Mouse (Mus musculus) small intestine, adult 2 months (tissue): ENCODE measurements around the gene Esrp2. TPM values are rescaled to one million over a fixed set of nuclear protein-coding genes. Genes with fewer than 3 reads are reported as not detected.

Source experiments
- H3K27ac ChIP-seq: fragments of 200-500 bp; 2 replicates; pipeline ENCODE4 v1.5.1; 2012; ENCODE audit warnings: low read depth, low read length, control low read depth, inconsistent platforms; ENCODE audit not compliant: insufficient read depth
- H3K27me3 ChIP-seq: fragments of 200-500 bp; 2 replicates; pipeline ENCODE4 v1.6.1; 2012; ENCODE audit warnings: mild to moderate bottlenecking, moderate library complexity, low read length, inconsistent platforms; ENCODE audit not compliant: control insufficient read depth, insufficient read depth
- H3K36me3 ChIP-seq: fragments of 200-500 bp; 2 replicates; pipeline ENCODE4 v1.6.1; 2012; ENCODE audit warnings: mild to moderate bottlenecking, low read length, control low read depth, inconsistent platforms; ENCODE audit not compliant: control insufficient read depth, insufficient read depth
- H3K4me1 ChIP-seq: fragments of 200-500 bp; 2 replicates; pipeline ENCODE4 v1.6.1; 2012; ENCODE audit warnings: low read length, inconsistent platforms, mixed read lengths; ENCODE audit not compliant: control insufficient read depth, insufficient read depth, insufficient read length
- H3K4me3 ChIP-seq: fragments of 200-500 bp; 2 replicates; pipeline ENCODE4 v1.5.1; 2012; ENCODE audit warnings: low read depth, mild to moderate bottlenecking, control low read depth, inconsistent platforms, low read length, moderate library complexity
- CTCF ChIP-seq: fragments of 200-500 bp; IDR thresholded peaks from 2 replicates; pipeline ENCODE4 v1.5.1; 2012; ENCODE audit warnings: low read depth, mild to moderate bottlenecking, control low read depth, inconsistent platforms, low read length, moderate library complexity, mixed read lengths; ENCODE audit not compliant: insufficient replicate concordance, insufficient read length; ENCODE audit errors: extremely low read depth
- POLR2A ChIP-seq: fragments of 200-500 bp; IDR thresholded peaks from 2 replicates; pipeline ENCODE4 v1.6.1; 2012; ENCODE audit warnings: low read depth, mild to moderate bottlenecking, control low read depth, inconsistent platforms, low read length, moderate library complexity
- WGBS: fragments of 180-500 bp; shearing (Covaris S2); methylation state at CpG from one replicate; pipeline ENCODE4 v1.1.7; 2018; 5-methylcytosine and 5-hydroxymethylcytosine counted together
- polyA plus RNA-seq: library from polyadenylated mRNA; depleted of rRNA; stranded (reverse); fragments of >200 nt; gene quantifications from 2 replicates; pipeline ENCODE4 v1.2.3, GENCODE M21; 2012

Esrp2 gene
- polyA plus RNA-seq, 1 experiment: 30.9 TPM

DNA sequence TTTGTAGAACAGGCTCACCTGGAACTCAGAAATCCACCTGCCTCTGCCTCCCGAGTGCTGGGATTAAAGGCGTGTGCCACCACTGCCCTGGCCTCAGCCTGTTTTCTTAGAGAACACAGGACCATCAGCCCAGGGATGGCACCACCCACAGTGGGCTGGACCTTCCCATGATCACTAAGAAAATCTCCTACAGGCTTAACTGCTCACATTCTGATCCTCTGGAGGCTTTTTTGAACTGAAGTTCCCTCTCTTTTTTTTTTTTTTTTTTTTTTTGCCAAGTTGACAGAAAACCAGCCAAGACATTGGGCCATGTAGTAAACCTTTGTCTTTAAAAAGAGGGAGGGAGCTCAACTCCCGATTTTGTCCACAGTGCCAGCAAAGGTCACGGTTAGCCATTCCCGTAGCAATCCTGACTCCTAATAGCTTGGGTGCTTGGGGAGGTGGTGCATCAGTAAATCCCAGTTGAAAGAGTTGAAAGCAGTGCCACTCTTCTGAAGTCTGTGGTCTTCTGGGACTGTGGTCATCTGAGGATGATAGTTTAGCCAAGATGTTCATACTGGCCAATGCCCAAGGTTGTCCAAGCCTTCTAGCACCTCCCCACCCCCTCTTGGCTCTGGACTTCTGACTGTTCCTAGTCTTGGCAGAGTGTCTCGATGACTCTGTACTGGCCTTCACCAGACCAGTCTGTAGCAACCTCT lies 11.2 kb upstream of the Esrp2 start:
- TF ChIP-seq CTCF (no peak), POLR2A (no peak)
- no peak overlapping the region for H3K4me3 ChIP-seq
- H3K27ac ChIP-seq: no peak overlapping the region
- H3K4me1 ChIP-seq: no peaks in the 10 kb centered on the region; the same call in 1 of the 2 replicates
- H3K36me3 ChIP-seq: no peaks in the 10 kb centered on the region
- WGBS: 74% methylated on average over 6 of the region's 6 CpGs
- H3K27me3 ChIP-seq: no peaks in the 10 kb centered on the region

DNA sequence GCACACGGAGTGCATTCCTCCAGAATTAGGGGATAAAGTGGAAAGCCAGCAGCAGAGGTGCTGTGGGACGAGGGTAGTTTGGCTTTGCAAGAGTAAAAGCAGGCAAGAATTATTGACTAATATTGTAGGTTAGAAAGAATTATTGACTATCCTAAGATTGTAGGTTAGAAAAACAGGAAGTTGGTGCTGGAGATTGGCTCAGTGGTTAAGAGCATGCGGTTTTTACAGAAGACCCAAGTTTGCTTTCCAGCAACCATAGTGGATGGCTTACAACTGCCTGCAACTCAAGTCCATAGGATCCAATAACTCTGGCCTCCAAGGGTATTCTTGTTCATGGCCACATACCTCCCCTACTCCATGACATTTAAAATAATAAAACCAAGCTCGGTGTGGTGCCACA lies 9.2 kb upstream of the Esrp2 start:
- Histone ChIP-seq H3K36me3 (no peaks in the 10 kb centered on the region), H3K27me3 (no peaks in the 10 kb centered on the region), H3K4me1 (no peaks in the 10 kb centered on the region; the same call in 1 of the 2 replicates), H3K27ac (no peak overlapping the region), H3K4me3 (no peak overlapping the region)
- WGBS: 87% methylated on average over 4 of the region's 4 CpGs
- no peak for TF ChIP-seq POLR2A
- no peak for TF ChIP-seq CTCF

DNA sequence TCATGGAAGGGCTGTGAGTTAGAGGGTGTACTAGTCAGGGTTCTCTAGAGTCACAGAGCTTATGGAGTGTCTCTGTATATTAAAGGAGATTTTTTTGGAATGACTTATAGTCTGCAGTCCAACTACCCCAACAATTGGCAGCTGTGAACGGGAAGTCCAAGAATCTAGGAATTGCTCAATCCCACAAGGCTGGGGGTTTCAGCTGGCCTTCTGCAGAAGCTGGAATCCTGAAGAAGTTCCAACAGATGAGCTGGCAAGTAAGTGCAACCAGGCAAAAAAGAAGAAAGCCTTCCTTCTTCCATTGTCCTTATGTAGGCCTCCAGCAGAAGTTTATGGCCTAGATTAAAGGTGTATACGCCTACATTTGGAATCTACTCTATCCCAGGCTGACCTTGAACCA lies 8.6 kb upstream of the Esrp2 start:
- Histone ChIP-seq H3K27me3 (no peaks in the 10 kb centered on the region), H3K4me1 (no peaks in the 10 kb centered on the region), H3K4me3 (no peak overlapping the region), H3K27ac (no peak overlapping the region), H3K36me3 (no peaks in the 10 kb centered on the region)
- TF ChIP-seq CTCF: no peak
- no peak for TF ChIP-seq POLR2A
- 61% methylated on average over 2 of the region's 2 CpGs for WGBS

DNA sequence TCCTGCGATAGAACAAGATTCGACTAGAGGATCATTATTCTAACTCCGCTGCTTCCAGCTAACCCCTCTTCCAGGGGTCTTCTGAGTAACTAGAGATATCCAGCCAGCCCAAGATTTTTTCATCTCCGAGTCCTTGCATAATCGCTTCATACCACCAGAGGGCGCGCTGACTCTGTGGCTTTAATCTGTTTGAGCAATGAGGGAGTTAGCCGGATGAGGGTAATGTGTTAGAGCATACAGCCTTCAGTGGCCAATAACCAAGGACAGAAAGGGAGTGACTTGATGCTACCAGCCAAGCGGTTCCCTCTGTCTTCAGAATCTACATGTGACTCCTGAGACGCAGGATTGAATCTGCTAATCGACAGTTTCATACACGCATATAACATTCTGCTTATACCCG lies 4.0 kb upstream of the Esrp2 start:
- no peaks in the 10 kb centered on the region for H3K36me3 ChIP-seq
- no peaks in the 10 kb centered on the region for H3K27me3 ChIP-seq
- WGBS: 3% methylated on average over 13 of the region's 13 CpGs
- H3K27ac ChIP-seq: no peak overlapping the region
- no peak overlapping the region for H3K4me3 ChIP-seq
- peaks cover 2% of the 10 kb centered on the region; the same call in 1 of the 2 replicates for H3K4me1 ChIP-seq
- TF ChIP-seq CTCF: peak; percentile 84; the same call in 1 of the 2 replicates
- TF ChIP-seq POLR2A: no peak

DNA sequence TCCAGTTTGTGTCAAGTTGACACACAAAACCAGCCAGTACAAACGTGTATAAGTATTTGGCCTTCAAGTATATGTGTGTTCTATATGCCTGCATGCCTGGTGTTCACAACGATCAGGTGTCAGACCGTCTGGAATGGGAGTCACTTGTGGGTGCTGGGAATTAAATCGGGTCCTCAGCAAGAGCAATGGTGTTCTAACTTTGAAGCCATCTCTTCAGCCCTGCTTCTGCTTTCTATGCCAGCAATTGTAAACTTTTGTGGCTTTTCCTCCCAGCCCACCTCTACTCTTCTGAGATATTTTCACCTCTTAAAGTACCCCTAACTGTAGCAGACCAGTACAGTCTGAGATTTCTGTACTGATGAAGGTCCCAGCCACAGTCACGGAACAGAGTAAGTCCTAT lies 3.4 kb upstream of the Esrp2 start:
- Histone ChIP-seq H3K4me1 (peaks cover 2% of the 10 kb centered on the region; the same call in 1 of the 2 replicates), H3K4me3 (no peak overlapping the region)
- WGBS: 74% methylated on average over 5 of the region's 5 CpGs

DNA sequence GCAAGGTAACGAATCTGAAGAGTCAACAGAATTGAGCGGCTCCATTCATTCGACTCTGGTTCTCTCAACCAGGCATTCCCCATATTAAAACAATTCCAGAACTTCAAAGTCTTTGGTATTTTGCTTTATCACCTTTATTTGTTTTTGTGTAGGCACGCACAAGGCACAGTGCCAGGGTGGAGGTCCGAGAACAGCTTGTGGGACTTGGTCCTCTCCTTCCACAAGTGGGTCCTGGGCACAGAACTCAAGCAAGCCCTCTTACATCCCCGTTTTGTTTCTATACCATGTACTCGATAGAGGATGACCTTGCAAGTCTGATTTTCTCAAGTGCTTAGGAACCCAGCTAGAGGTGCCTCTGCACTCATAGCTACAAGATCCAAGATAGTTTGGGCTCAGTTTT lies 1.8 kb upstream of the Esrp2 start:
- Histone ChIP-seq H3K36me3 (peaks cover 4% of the 10 kb centered on the region; the same call in 1 of the 2 replicates), H3K27ac (peak overlapping the region; percentile 91), H3K27me3 (no peaks in the 10 kb centered on the region), H3K4me1 (peaks cover 9% of the 10 kb centered on the region), H3K4me3 (peak overlapping the region; percentile 81)
- TF ChIP-seq CTCF: no peak
- no peak for TF ChIP-seq POLR2A
- 23% methylated on average over 7 of the region's 7 CpGs for WGBS

More for the DNA sequence above, 3.4 kb upstream of the Esrp2 start:
- H3K27ac ChIP-seq: no peak overlapping the region
- TF ChIP-seq POLR2A: no peak
- no peak for TF ChIP-seq CTCF
- H3K36me3 ChIP-seq: no peaks in the 10 kb centered on the region
- H3K27me3 ChIP-seq: no peaks in the 10 kb centered on the region

DNA sequence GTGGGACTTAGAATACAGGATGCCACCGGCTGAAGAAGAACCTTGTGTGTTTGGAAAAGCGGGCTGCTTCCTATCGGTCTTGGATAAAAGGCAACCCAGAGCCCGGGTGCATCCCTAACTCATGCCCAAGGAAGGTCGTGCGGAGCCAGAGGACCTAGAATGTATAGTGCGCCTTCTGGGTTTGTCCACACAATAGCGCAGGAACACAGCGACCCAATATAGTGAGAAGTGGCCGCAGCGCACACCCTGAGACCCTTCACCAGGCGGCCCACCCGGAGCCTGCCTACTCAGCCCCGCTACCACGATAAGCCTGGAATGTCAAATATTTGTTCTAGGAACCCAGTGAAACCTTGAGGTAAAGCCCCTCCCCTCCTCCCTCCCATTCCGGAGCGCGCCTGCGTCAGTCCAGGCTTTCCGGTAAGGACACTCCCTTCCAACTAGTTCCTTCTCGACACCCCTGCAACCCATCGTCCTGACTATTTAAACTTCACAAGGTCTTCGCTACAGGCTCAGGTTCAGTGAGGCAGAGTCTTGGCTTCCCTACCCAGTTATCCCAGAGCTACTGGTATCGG lies 1.2 kb upstream of the Esrp2 start:
- no peak for TF ChIP-seq CTCF
- TF ChIP-seq POLR2A: 0 out of 2 replicates have a peak, but pooled peaks have one; percentile 16
- Histone ChIP-seq H3K4me3 (peak overlapping the region; percentile 81), H3K4me1 (peaks cover 11% of the 10 kb centered on the region), H3K36me3 (peaks cover 6% of the 10 kb centered on the region; the same call in 1 of the 2 replicates), H3K27ac (peak overlapping the region; percentile 91), H3K27me3 (no peaks in the 10 kb centered on the region)
- WGBS: 1% methylated on average over 24 of the region's 24 CpGs
